Mouse (Mus musculus): ENCODE measurements at regions not wholly inside any gene's neighbourhood (a gene's known extent, or its start where the extent isn't known, plus 50 kb on each side); places are given as distances from the start of the nearest gene placed in this dataset.
A peak's percentile ranks its signal among the peaks of the same experiment; 100 is the strongest.

GRCm38 (mm10) chr1:185588348-185588719, 133.7 kb downstream of the Slc30a10 start:
- no peak for DNase-seq
- H3K4me3 ChIP-seq: no peak overlapping the region
- no peak for TF ChIP-seq CTCF (IDR thresholded peaks at IDR 0.05)
- H3K27ac ChIP-seq: no peak overlapping the region
- intact Hi-C loops (cut with DNase I): no loop called here

GRCm38 (mm10) chr1:185596815-185597214, 142.2 kb downstream of the Slc30a10 start:
- no peak overlapping the region for H3K4me3 ChIP-seq
- H3K27ac ChIP-seq: no peak overlapping the region
- intact Hi-C loops (cut with DNase I): no loop called here
- no peak for TF ChIP-seq CTCF (IDR thresholded peaks at IDR 0.05)
- no peak for DNase-seq

- Histone ChIP-seq H3K27ac (no peak overlapping the region), H3K4me3 (no peak overlapping the region)
- DNase-seq: no peak
- intact Hi-C loops (cut with DNase I): no loop called here
- TF ChIP-seq CTCF (IDR thresholded peaks at IDR 0.05): no peak
Measured at GRCm38 (mm10) chr1:185598514-185598913, 143.9 kb downstream of the Slc30a10 start.

GRCm38 (mm10) chr1:185601166-185601565, 146.5 kb downstream of the Slc30a10 start:
- intact Hi-C loops (cut with DNase I): no loop called here
- Histone ChIP-seq H3K27ac (no peak overlapping the region), H3K4me3 (no peak overlapping the region)
- DNase-seq: no peak
- TF ChIP-seq CTCF (IDR thresholded peaks at IDR 0.05): no peak

- no peak for DNase-seq
- Histone ChIP-seq H3K4me3 (no peak overlapping the region), H3K27ac (no peak overlapping the region)
- TF ChIP-seq CTCF (IDR thresholded peaks at IDR 0.05): no peak
- intact Hi-C loops (cut with DNase I): no loop called here
Measured at GRCm38 (mm10) chr1:185605996-185606395, 151.3 kb downstream of the Slc30a10 start.

GRCm38 (mm10) chr1:185607611-185608010, 153.0 kb downstream of the Slc30a10 start:
- Histone ChIP-seq H3K4me3 (no peak overlapping the region), H3K27ac (no peak overlapping the region)
- intact Hi-C loops (cut with DNase I): no loop called here
- DNase-seq: no peak
- no peak for TF ChIP-seq CTCF (IDR thresholded peaks at IDR 0.05)

GRCm38 (mm10) chr1:185608440-185608839, 153.8 kb downstream of the Slc30a10 start:
- no peak overlapping the region for H3K4me3 ChIP-seq
- H3K27ac ChIP-seq: no peak overlapping the region
- intact Hi-C loops (cut with DNase I): no loop called here
- no peak for TF ChIP-seq CTCF (IDR thresholded peaks at IDR 0.05)
- no peak for DNase-seq

- TF ChIP-seq CTCF (IDR thresholded peaks at IDR 0.05): no peak
- Histone ChIP-seq H3K4me3 (no peak overlapping the region), H3K27ac (no peak overlapping the region)
- intact Hi-C loops (cut with DNase I): no loop called here
- DNase-seq: no peak
Measured at GRCm38 (mm10) chr1:185610586-185610985, 155.9 kb downstream of the Slc30a10 start.

- no peak for DNase-seq
- Histone ChIP-seq H3K27ac (no peak overlapping the region), H3K4me3 (no peak overlapping the region)
- no peak for TF ChIP-seq CTCF (IDR thresholded peaks at IDR 0.05)
- intact Hi-C loops (cut with DNase I): no loop called here
Measured at GRCm38 (mm10) chr1:185615819-185616429, 161.3 kb downstream of the Slc30a10 start.

- intact Hi-C loops (cut with DNase I): no loop called here
- DNase-seq: no peak
- no peak for TF ChIP-seq CTCF (IDR thresholded peaks at IDR 0.05)
- H3K4me3 ChIP-seq: no peak overlapping the region
- no peak overlapping the region for H3K27ac ChIP-seq
Measured at GRCm38 (mm10) chr1:185617691-185618090, 163.0 kb downstream of the Slc30a10 start.

GRCm38 (mm10) chr1:185619011-185619410, 164.4 kb downstream of the Slc30a10 start:
- TF ChIP-seq CTCF (IDR thresholded peaks at IDR 0.05): no peak
- intact Hi-C loops (cut with DNase I): no loop called here
- no peak for DNase-seq
- Histone ChIP-seq H3K4me3 (no peak overlapping the region), H3K27ac (no peak overlapping the region)

GRCm38 (mm10) chr1:185628401-185628800, 173.8 kb downstream of the Slc30a10 start:
- no peak for DNase-seq
- TF ChIP-seq CTCF (IDR thresholded peaks at IDR 0.05): no peak
- Histone ChIP-seq H3K27ac (no peak overlapping the region), H3K4me3 (no peak overlapping the region)
- intact Hi-C loops (cut with DNase I): no loop called here

GRCm38 (mm10) chr1:185629976-185630375, 175.3 kb downstream of the Slc30a10 start:
- no peak overlapping the region for H3K27ac ChIP-seq
- DNase-seq: peak; percentile 50
- intact Hi-C loops (cut with DNase I): no loop called here
- no peak for TF ChIP-seq CTCF (IDR thresholded peaks at IDR 0.05)
- no peak overlapping the region for H3K4me3 ChIP-seq

- Histone ChIP-seq H3K4me3 (no peak overlapping the region), H3K27ac (no peak overlapping the region)
- intact Hi-C loops (cut with DNase I): no loop called here
- no peak for DNase-seq
- no peak for TF ChIP-seq CTCF (IDR thresholded peaks at IDR 0.05)
Measured at GRCm38 (mm10) chr1:185638631-185639030, 184.0 kb downstream of the Slc30a10 start.

All from gastrocnemius, adult 2 months (tissue).